Mouse (Mus musculus) gastrocnemius, postnatal 10 days (tissue): Measurements from ENCODE around the gene Stxbp5l. TPM values are rescaled to one million over a fixed set of nuclear protein-coding genes. Genes with fewer than 3 reads are reported as not detected.
"Not testable (repeated sequence)": the region's sequence is repeated elsewhere in the genome, so short reads cannot be mapped to it uniquely, and the experiment has no call there.

Source experiments
- DNase-seq: peaks from one replicate; pipeline ENCODE4 v3.0.0; 2021; ENCODE audit warnings: mixed read lengths
- long read RNA-seq, 2 experiments: library from polyadenylated mRNA; stranded (forward); transcript quantifications; one replicate each; pipeline ENCODE4 v2.0.0; 2021
- total RNA-seq, 2 experiments: library from RNA; stranded (reverse); gene quantifications; 2 replicates each; pipeline ENCODE4 v1.2.3; 2021

Gene Stxbp5l
- total RNA-seq, result under 1 TPM; 0.33 to 0.41 TPM
- long read RNA-seq, experiment 1, result 0 reads
- long read RNA-seq, experiment 2, result 0 reads

DNA sequence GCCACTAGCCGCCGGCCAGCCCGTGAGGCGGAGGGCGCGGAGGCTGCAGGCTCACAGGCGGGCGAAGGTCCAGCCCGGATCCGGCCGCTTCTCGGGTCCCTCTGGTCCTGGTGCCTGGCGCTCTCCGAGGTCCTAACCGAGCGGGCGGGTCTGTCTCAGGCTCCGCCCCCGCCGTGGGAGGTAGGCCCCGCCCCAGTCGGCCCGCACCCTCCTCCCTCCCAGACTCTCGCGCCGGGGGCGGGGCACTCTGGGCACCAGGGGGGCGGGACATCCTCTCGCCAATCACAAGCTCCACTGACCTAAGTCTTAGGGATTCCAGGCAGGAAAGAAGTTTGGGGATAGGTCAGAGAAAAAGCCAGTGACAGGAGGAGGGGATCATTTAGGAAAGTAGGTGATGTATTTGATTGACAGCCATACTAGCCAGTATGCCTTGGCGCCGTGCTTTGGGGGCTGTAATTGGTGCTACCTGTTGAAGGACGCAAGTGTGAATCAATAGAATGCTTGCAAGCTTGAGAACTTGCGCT lies at the start of gene Stxbp5l:
Gene Stxbp5l (minus strand): TSS at position 142 of the 524 bp plus-strand sequence.
- DNase-seq, result peak; percentile 88

DNA sequence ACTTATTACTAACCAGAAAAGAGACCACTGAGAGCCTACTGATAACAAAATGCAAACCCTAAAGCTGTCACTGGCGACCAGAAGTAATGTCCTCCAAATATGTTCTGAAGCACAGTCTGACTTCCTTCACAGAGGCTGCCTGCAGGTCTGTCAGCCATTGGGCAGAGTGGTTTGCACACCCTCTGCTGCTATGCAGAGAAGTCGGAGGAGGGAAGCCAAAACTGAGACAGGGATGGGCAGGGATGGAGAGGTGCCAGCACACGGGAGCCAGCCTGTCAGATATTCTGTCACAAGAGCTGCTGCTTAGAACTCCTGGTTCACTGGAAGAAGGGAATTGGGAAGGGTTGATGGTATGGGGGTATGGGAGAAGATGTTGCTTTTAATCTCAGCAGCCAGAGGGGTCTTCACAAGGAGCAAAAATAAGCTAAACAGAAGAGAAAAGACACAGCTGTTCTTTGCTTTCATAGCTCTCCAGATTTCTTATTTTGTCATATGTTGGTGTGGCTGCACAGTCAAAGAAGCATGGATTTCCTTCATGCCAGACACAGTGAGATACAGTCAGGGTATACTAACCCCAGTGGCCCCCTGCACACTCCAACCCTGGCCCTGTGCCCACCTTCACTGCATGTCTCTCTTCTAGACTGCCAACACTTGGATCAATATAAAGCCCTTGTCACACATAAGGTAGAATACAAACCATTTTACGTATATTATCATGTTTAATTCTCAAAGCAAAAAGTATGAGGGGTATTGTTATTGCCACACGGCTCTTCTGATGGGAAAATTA lies 48.8 kb upstream of the Stxbp5l start:
- no peak for DNase-seq

DNA sequence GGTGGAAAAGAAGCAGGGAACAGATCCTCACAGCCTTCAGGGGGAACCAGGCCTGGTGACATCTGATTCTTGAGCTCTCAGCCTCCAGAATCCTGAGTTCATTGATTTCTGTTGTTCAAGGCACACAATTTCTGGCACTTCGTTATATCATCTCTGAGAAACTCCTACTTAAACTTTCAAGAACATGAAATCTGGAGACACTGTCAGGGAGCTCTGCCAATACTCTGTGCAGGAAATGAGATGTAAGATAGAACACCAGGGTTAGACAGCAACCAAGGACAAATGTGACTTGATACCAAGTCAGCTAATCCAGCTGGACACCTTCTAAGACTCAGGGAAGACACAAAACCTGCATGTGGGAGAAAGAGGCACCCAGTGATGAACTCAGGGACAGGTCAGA lies 40.7 kb upstream of the Stxbp5l start:
- no peak for DNase-seq

DNA sequence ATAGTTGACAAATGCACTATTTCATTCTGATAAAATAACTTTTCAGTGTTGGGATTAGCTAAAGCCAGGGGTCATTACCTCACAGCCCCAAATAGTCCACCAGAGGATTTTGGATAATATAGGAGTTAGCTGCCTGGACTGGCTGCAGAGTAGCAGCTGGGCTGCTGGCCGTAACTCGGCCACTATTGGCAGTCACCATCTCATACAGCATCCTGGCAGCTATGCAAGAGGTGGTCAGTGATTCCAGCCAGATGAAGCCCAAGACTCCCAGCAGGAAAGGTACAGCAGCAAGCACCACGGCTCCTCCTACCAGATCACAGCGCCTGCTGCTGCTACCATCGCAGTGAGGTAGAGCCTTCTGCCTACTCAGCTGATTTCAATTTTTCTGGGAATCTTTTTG lies 38.1 kb upstream of the Stxbp5l start:
- DNase-seq, result peak; percentile 27

DNA sequence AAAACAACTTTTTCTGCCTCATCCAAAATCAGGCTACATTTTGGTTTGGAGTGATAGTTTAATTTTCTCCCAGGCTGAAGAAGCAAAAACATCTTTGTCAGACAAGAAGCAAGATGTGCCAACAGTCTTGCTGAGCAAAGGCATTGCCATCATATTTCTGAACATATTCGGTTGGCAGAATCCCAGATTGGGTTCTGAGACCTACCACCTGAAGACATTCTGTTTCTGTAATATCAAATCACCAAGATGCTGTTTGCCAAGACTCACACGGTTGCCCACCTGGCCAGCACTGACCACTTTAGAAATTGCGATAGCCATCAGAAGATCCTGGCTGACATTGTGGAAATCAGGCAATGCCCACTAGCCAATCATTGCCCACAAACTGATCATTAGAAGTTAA lies 37.1 kb upstream of the Stxbp5l start:
- DNase-seq, result no peak

DNA sequence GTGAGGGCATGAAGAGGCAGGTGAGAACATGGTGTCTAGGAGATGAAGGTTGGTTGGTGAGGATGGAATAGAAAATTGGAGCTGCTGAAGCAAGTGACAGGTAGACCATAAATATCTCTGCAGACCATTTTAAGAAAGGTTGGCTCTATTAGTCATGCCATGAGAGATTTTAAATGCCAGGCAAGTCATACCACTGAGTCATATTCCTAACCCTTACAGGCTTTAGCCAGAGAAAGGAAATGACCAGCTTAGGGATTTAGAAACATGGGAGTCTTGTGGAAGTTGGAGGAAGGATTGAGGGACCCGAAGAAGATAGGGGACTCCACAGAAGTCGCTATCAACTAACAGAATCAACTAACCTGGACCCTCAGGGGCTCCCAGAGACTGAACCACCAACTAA lies 35.8 kb upstream of the Stxbp5l start:
- no peak for DNase-seq

DNA sequence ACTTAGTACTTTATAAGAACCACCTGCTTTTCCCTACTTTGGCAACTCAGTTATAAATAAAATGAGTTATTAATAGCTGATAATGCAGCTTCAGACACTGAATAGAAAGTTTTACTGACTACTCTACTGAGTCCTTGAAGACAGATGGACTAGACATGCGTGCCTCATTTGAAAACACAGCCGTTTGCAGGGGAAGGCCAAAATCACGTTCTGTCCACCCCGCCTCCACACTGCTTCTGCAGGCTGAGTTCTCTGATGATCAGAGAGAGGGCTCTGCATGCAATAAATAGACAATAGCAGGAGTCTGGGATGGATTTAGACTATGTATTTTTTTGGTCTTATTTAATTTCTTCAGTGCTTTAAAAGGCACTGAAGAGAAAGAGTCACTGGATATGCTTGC lies 20.8 kb upstream of the Stxbp5l start:
- DNase-seq, result no peak

DNA sequence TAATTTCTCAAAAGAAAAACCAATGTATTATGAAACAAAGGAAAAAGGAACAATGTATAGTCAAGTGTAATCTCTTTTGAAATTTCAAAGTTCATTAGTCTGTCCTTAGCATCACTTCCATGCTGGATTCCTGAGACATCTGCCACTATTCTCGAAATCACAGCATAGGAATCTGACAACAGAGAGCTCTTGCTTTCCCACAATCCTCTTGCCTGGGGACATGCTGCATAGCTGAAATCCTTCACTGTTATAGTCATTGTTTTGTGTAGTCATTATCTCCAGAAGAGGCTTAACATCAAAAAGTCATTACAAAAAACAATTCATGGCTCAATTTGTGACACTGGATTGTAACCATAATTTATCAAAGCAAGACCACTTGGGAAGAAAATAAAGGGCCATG lies 20.2 kb upstream of the Stxbp5l start:
- no peak for DNase-seq

DNA sequence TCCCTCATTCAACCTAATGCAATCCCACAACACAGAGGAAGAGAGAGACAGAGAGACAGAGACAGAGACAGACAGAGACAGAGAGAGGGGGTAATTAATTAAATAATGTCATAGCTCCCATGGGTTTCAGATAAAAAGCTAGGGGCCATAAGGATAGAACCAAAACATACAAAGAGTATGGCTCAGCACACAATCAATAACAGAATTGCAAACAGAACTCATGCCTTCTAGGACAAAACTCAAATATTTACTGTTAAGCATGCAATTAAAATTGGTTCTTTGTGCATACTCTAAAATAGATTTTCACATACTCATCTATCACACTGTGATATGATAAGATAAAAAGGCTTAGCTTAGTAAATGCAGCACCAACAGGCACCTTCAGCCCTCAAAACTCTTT lies 5.2 kb upstream of the Stxbp5l start:
- no peak for DNase-seq

DNA sequence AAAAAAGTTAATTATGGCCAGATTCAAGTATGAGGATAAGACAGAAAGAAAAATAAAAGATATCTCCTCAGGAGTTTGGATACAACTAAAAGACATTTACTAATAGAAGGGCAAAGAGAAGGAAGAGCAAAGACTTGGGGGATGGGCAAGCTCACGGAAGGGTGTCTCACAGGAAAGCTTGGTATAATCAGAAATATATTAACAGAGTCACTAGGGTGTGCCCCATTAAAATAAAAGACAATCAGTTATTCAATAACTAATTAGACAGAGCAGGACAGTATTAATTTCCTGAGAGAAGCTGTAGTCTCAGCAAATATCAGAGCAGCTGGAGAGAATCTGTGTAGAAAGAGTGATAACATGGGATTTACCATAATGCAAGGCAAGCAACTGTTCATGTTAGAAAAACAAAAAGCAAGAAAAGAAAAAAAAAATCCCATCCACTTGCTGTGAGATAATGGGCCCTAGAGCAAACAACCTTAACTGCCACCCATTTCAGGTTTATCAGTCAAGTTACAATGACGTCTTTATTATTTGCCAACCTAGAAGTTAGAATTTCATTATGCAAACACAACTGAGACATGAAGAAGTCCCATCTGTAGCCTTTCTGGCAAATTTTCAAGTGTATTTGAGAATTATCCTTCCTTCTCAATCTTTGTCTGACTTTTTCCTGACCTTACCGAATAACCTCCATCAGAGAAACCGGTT lies 4.6 kb upstream of the Stxbp5l start:
- no peak for DNase-seq

DNA sequence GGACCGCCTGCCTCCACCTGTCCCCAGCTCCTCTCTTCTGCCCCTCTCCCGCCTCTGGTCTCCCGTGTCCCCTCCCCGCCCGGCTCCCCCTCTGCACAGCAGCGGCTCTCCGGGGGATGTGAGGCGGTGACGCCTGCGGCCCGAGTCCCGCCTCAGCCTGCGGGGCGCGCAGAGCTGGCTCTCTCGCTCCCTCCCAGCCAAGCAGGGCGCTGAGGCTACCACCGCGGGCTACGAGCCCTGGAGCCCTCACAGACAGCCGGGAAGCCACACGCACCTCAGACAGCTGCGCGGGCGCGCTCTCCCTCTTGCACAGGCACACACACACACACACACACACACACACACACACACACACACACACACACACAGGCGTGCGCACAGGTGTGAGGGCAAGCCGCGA lies 393 bp downstream of the Stxbp5l start:
- DNase-seq, result no peak

DNA sequence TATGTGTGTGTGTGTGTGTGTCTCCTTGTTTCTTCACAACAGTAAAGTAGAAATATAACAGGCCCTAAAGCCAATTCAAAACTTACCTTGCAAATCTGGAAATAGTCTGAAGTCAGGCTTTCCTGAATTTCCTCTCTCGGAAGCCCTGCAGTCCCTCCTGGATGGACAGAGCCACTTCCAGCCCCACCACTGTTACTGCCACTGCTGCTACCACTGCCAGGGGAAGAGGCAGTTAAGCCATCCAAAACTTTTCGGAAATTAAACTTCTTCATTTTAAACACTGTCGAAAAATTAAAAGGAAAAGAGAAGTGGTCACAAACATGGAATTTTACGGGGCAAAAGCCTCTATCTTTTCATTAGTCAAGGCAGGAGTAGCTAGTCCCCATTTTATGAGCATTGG lies 1.3 kb downstream of the Stxbp5l start:
- no peak for DNase-seq

DNA sequence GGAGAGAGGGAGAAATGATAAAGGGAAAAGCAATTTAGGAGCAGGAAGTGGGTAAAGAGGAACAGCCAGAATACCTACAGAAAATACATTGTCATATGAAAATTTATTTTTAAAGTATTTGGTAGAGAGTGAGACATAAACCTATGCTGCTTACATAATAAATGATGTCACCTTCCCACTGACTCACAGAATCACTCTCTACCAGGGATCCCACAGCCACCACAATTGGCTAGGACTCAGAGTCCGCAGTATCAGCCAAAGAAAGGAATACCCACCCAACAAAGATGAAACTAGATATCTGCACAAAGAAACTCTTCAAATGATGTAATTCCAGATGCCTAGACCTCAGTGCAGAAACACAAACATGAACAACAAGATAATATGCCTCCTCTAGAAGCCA lies 12.0 kb downstream of the Stxbp5l start:
- no peak for DNase-seq

DNA sequence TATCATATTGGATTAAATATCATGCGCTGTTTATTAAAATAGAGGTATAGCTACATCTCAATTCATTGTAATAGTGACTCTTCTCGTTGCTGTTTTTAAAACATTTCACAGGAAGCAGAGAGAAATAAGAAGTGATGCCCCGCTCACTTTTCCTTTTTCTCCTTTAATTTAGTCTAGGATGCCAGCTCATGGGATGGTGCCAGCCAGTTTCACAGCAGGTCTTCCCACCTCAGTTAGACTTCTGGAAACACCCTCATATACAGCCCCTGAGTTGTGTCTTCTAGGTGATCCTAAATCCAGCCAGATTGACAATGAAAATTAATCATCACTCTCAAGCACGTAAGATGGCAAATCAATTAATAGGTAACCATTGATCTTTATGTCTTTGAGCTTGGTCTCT lies 17.3 kb downstream of the Stxbp5l start:
- no peak for DNase-seq

DNA sequence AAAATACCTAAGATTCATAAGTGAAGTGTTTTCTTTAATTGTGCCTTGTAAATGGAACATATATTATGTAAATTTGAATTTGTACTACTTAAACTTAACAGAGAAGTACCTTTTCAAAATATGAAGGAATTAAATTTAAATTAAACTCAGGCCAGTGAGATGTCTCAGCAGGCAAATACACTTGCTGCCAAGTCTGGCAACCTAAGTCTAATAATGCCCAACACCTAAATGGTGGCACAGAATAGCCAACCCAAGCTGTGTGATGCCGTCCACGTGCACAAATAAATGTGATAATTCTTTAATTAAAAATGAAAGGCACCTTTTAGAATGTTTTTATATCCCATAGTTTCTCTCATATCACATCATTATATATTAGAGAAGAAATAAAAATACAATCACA lies 20.8 kb downstream of the Stxbp5l start:
- DNase-seq, result no peak

DNA sequence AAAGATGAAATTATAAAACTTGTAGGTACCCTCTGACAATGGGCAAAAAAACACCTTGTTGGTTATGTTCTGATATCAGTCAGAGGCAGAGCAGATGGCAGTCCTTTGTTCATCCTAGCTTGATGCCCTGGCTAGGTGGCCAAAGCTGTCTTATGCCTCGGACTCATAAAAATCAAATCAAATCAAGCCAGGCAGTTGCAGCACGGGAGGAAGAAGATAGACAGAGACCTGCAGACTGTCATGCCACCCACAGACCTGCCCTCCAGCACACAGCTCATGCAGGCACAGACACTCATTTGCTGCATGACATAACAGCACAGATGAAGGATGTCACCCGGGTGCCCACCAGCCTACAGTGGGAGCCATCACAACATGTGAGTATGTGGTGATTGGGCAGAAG lies 29.1 kb downstream of the Stxbp5l start:
- no peak for DNase-seq

DNA sequence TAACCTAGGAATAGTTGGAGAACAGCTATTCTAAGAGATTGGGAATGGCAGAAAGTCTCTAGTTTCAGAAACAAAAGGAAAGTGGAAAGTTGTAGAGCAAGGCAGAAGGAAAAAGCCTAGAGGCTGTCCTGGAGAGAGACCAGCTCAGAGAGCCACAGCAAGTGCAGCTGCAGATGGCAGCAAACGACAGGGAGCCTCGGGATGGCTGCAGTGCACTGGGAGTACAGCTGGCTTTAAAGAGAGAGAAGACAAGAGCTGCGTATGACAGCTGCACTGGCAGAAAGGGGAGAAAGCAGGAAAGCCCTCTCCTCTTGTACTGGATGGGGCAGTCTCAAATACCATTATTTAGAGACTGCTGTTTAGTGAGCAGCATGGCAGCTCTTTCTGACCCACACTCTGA lies 37.7 kb downstream of the Stxbp5l start:
- DNase-seq, result peak; percentile 13

DNA sequence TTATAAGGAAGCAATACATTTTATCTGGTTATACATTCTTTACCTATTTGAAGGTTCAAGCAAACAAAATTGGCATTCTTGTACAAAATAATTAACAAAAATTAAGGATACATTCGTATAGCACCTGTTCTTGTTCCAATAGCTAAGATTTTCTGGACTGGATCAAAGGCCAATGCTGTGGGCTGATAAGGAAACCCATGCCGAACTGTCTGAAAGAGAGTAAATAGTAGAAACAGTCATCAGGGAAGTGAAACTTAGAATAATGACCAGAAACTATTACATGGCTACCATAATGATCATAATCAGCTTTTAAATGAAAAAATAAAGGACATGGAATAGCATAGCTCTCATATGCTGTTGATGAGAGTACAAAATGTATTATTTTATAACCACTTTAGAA lies 39.8 kb downstream of the Stxbp5l start:
- no peak for DNase-seq

DNA sequence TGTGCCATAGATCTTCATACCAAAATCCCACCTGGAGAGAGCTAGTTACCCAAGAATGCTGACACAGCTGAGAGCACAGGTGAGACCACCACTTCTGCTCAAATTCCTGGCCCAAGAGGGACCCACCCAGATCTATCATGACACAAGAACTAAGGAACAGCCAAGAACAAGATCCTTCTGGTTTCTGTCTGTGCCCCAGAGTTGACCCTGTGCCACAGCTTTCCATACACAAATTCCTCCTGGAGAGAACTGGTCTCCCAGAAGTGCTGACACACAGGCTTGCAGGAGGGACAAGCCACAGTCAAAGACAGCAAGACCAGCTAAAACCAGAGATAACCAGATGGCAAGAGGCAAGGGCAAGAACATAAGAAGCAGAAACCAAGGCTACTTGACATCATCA lies 43.3 kb downstream of the Stxbp5l start:
- not testable (repeated sequence) for DNase-seq

DNA sequence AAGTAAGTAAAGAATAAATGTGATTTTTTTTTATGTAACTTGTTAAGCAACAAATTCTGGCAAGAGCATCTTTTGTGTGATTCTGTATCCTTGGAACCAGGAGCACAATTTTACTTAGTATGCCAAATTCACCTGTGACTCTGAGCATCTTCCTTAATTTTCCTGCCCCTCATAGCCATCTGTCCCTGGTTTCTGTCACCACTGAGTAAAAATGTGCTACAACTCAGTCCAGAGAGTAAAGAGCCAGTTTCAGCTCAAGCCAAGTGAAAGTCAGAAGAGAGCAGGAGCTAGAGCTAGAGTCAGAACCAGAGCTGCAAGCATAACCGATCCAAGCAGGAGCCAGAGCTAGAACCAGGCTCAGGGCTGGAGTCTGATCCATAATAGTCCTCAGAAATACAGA lies 46.6 kb downstream of the Stxbp5l start:
- no peak for DNase-seq

DNA sequence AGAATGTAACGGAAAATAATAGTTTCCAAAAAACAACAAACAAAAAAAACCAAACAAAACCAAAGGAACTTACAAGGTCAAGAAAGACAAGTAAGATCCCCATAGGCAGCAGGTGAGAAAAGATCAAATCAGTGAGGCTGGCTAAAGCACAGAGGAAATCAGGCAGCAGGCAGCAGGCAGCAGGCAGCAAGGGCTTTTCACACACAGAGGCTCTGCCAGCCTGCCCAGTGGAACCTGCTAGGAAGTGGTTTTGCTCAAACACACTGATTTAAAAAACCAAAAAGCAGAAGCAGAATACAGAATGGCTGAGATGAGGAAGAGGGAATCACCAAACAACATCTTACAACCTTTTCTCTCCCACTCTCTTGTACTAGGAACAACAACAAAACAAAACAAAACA lies 47.2 kb downstream of the Stxbp5l start:
- DNase-seq, result no peak

DNA sequence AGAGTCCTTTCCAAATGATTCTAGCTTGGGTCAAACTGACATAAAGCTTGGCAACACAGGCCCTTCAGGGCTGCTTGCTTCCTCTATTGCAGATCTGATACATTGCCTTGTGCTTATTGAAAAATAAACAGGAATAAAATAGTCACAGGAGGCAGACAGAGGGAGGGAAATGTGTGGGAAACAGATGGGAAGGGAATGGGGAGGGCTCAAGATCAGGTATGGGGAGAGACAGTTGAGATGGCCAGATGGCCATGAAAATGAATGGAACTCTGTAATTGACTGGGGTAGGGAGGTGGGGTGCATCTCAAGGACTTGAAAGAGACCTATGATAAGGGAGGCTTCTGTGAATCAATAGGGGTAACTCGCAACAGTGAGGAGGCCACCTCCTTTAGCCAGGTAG lies 80.3 kb downstream of the Stxbp5l start:
- no peak for DNase-seq

DNA sequence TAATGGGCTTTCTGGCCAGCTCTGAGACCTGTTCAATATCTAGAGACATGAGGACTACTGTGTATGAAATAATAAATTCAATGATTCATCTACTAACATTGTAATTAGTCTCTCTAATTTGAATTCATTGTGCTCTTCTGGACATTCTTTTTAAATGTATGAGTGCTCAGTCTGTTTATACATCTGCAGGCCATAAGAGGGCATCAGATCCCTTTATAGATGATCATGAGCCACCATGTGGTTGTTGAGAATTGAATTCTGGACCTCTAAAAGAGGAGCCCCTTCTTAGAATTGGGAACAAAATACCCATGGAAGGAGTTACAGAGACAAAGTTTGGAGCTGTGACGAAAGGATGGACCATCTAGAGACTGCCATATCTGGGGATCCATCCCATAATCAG lies 92.2 kb downstream of the Stxbp5l start:
- no peak for DNase-seq

DNA sequence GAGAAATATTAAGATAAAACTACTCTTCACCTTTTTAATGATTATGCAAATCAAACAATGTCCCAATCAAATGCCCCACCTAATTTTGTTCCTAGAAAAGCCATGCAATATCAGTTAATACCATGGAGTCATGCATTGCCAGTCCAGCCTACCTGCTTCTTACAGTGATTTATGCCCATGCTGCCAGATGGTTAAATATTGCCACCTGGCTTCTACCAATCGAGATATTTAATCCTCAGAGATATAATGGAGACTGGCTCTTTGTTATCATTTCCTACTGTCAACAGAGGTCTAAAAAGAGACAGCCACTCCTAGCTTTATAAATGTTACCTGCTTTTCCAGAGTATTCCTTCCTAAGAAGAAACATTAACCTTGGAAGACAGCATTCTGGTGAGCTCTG lies 104.6 kb downstream of the Stxbp5l start:
- no peak for DNase-seq
